Mouse (Mus musculus): ENCODE data around the gene Crlf1. TPM values are rescaled to one million over a fixed set of nuclear protein-coding genes. Genes with fewer than 3 reads are reported as not detected.

The Crlf1 gene
- total and polyA plus RNA-seq, 3 experiments: 3.8 to 26.6 TPM; not detected in 1

DNA sequence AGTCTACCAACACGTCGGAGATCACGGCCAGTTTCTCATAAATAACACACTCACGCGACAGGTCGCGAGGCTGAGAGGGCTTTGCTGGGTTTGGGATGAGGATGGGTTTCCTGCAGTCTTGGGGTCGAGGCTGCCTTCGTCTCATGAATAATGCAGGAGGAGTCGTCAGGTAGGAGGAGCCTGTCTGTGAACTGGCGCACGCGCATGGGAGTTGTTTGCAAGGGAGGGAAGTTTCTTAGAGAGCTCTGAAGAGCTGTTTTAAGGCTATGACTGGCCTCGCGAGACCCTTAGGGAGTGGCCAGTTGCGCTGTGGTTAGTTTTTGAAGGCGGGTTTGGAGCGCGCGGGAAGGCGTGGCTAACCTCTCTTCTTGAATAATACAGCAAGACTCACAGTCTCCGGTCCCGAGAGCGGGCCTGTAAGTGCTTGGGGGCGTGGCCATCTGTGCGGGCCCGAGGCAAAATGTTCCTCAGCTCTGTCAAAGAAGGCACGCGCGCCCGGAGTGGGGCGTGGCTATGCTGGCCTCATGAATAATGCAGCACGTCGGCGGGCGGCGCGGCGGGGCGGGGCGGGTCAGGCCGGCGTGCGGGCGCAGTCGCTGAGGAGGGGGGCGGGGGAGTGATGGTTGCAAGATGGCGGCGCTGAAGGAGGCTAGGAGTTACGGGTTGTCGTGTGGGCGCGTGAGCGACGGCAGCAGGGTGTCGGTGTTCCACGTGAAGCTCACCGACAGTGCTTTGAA, 46.3 kb downstream of the Crlf1 start, which contains the start of gene Ell (continued):
- TF ChIP-seq E2F4 (IDR thresholded peaks at IDR 0.05; ENCODE audit: borderline replicate concordance, low read depth, low read length): no peak
- no peak for TF ChIP-seq CTCF (IDR thresholded peaks at IDR 0.05 in 2 of 3, conservative IDR thresholded peaks at IDR 0.05 in 1 of 3; ENCODE audit: control insufficient read depth in 1 of 3, insufficient read depth in 1 of 3, low read depth in 2 of 3, low read length in 3 of 3, poor library complexity in 1 of 3, severe bottlenecking in 1 of 3)
- TF ChIP-seq BHLHE40 (IDR thresholded peaks at IDR 0.05; ENCODE audit: borderline replicate concordance, low read depth, low read length): no peak
- peak; percentile 79 for TF ChIP-seq HCFC1 (IDR thresholded peaks at IDR 0.05; ENCODE audit: low read depth, low read length)
- no peak for TF ChIP-seq POLR2AphosphoS5 (IDR thresholded peaks at IDR 0.05; ENCODE audit: borderline replicate concordance, low read depth, low read length)
- peak; percentile 72; a peak in 3 of 4 replicates for TF ChIP-seq POLR2A (IDR thresholded peaks at IDR 0.05; ENCODE audit: control insufficient read depth in 1 of 2, insufficient read depth in 1 of 2, low read depth in 1 of 2, low read length in 2 of 2, poor library complexity in 1 of 2)
- TF ChIP-seq KAT2A (conservative IDR thresholded peaks at IDR 0.05; ENCODE audit: low read depth, low read length): no peak
- peak; percentile 51 for TF ChIP-seq SIN3A (IDR thresholded peaks at IDR 0.05; ENCODE audit: low read length)
- no peak for TF ChIP-seq ZNF384 (IDR thresholded peaks at IDR 0.05; ENCODE audit: low read depth, low read length)
- no peak for TF ChIP-seq GABPA (IDR thresholded peaks at IDR 0.05; ENCODE audit: low read depth, low read length)
- no peak for TF ChIP-seq GATA1 (IDR thresholded peaks at IDR 0.05; ENCODE audit: low read depth, low read length)
- no peak for TF ChIP-seq MEF2A (IDR thresholded peaks at IDR 0.05; ENCODE audit: extremely low read depth, insufficient replicate concordance, low read depth, low read length, poor library complexity, severe bottlenecking)
- 0 out of 2 replicates have a peak, but pooled peaks have one; percentile 36 for TF ChIP-seq TBP (IDR thresholded peaks at IDR 0.05; ENCODE audit: low read depth, low read length)
- peak; percentile 34; the same call in 1 of the 2 replicates for TF ChIP-seq ETS1 (IDR thresholded peaks at IDR 0.05; ENCODE audit: low read depth, low read length)
- peak; percentile 77 for TF ChIP-seq ZMIZ1 (IDR thresholded peaks at IDR 0.05; ENCODE audit: low read depth, low read length)
- TF ChIP-seq MAX (IDR thresholded peaks at IDR 0.05; ENCODE audit: low read length): peak; percentile 14
- TF ChIP-seq SMC3 (IDR thresholded peaks at IDR 0.05; ENCODE audit: low read depth, low read length): no peak
- TF ChIP-seq ZC3H11A (IDR thresholded peaks at IDR 0.05; ENCODE audit: low read depth, low read length): no peak
- TF ChIP-seq ELF1 (IDR thresholded peaks at IDR 0.05; ENCODE audit: low read depth, low read length): peak; percentile 63; the same call in 1 of the 2 replicates
- TF ChIP-seq CHD2 (IDR thresholded peaks at IDR 0.05; ENCODE audit: low read length): peak; percentile 92

DNA sequence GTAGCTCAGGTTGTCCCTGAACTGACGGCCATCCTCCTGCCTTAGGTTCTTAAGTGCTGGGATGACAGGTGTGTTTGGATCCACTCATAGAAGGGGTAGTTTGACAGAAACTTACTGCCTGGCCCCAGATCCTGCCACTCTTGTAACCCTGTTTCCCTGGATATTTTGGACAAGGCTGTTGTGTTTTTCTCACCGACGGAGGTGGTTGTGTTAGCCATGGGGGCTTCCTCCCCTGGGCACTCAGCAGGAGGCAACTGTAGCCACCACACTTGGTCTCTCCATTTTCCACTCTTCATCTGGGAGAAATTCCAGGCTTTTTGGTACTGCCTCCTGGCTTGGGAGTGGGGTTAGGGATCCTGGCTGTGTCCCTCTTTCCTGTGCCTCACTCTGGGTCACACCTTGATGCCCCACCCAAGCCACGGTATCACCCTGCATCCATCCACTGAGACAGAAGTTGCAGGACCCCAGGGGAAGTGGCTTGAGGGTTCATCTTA, 47.1 kb downstream of the Crlf1 start:
- Histone ChIP-seq H3K4me1 (ENCODE audit: control insufficient read depth in 1 of 2, insufficient read depth in 2 of 2, low read length in 2 of 2) (peaks cover 0 to 12% of the 10 kb centered on the region in 2 experiments; a peak in 1 of 4 replicates), H3K36me3 (ENCODE audit: control insufficient read depth in 1 of 2, insufficient read depth in 2 of 2, low read length in 2 of 2) (no peaks in the 10 kb centered on the region; a peak in 1 of 4 replicates), H3K79me2 (ENCODE audit: control insufficient read depth, insufficient read depth, low read length, poor library complexity) (peaks cover 51% of the 10 kb centered on the region), H3K27ac (ENCODE audit: control insufficient read depth, low read depth, low read length) (peak overlapping the region; percentile 66; the same call in 1 of the 2 replicates), H3K27me3 (ENCODE audit: control insufficient read depth in 1 of 2, insufficient read depth in 2 of 2, low read length in 2 of 2) (no peaks in the 10 kb centered on the region), H3K9ac (ENCODE audit: control insufficient read depth, low read depth, low read length, poor library complexity, severe bottlenecking) (peak overlapping the region; percentile 82), H3K4me3 (ENCODE audit: control insufficient read depth in 1 of 2, insufficient read depth in 1 of 2, low read depth in 2 of 2, low read length in 2 of 2) (peak overlapping the region; percentile 81 to 88), H3K9me3 (replicated peaks; ENCODE audit: insufficient read depth, low read length) (no peaks in the 10 kb centered on the region)
- DNase-seq (ENCODE audit: low read depth, low spot score): peak; percentile 29
- TF ChIP-seq JUND (IDR thresholded peaks at IDR 0.05; ENCODE audit: low read depth, low read length): no peak
- peak; percentile 11; the same call in 1 of the 2 replicates for TF ChIP-seq SIN3A (IDR thresholded peaks at IDR 0.05; ENCODE audit: low read length)
- TF ChIP-seq TBP (IDR thresholded peaks at IDR 0.05; ENCODE audit: low read depth, low read length): peak; percentile 15; the same call in 1 of the 2 replicates
- no peak for TF ChIP-seq POLR2A (IDR thresholded peaks at IDR 0.05; ENCODE audit: control insufficient read depth in 1 of 2, insufficient read depth in 1 of 2, low read depth in 1 of 2, low read length in 2 of 2, poor library complexity in 1 of 2)
- no peak for TF ChIP-seq MAFK (IDR thresholded peaks at IDR 0.05; ENCODE audit: borderline replicate concordance, low read depth, low read length)
- TF ChIP-seq EP300 (IDR thresholded peaks at IDR 0.05; ENCODE audit: low read depth in 1 of 2, low read length in 2 of 2): no peak
- no peak for TF ChIP-seq USF1 (IDR thresholded peaks at IDR 0.05; ENCODE audit: low read depth, low read length)
- no peak for TF ChIP-seq POLR2AphosphoS5 (IDR thresholded peaks at IDR 0.05; ENCODE audit: borderline replicate concordance, low read depth, low read length)
- no peak for TF ChIP-seq GATA1 (IDR thresholded peaks at IDR 0.05; ENCODE audit: low read depth, low read length)
- TF ChIP-seq ZC3H11A (IDR thresholded peaks at IDR 0.05; ENCODE audit: low read depth, low read length): no peak
- TF ChIP-seq ETS1 (IDR thresholded peaks at IDR 0.05; ENCODE audit: low read depth, low read length): no peak
- TF ChIP-seq NELFE (IDR thresholded peaks at IDR 0.05; ENCODE audit: low read depth, low read length): no peak
- no peak for TF ChIP-seq MAZ (IDR thresholded peaks at IDR 0.05; ENCODE audit: low read depth, low read length)
- no peak for TF ChIP-seq TCF12 (IDR thresholded peaks at IDR 0.05; ENCODE audit: low read depth, low read length)

Measured in MEL (cell line).